Mouse (Mus musculus) G1E (cell line): ENCODE results near the gene Pdk1.

ENCODE experiments used
- CTCF ChIP-seq: IDR thresholded peaks from 2 replicates; pipeline ENCODE4 v1.5.1; 2012; ENCODE audit warnings: low read depth, low read length, inconsistent platforms, mixed read lengths
- GATA1 ChIP-seq: IDR thresholded peaks from 2 replicates; pipeline ENCODE4 v1.6.1; 2012; ENCODE audit warnings: borderline replicate concordance, low read length, inconsistent platforms, mixed read lengths
- GATA2 ChIP-seq: IDR thresholded peaks from 2 replicates; pipeline ENCODE4 v1.6.1; 2012; ENCODE audit warnings: low read depth, low read length, inconsistent platforms, borderline replicate concordance
- POLR2AphosphoS5 ChIP-seq: IDR thresholded peaks from 2 replicates; pipeline ENCODE4 v1.6.1; 2012; ENCODE audit warnings: low read depth, low read length, inconsistent platforms; ENCODE audit not compliant: insufficient replicate concordance
- TAL1 ChIP-seq: conservative IDR thresholded peaks from 2 replicates; pipeline ENCODE4 v1.6.1; 2012; ENCODE audit warnings: low read depth, low read length, inconsistent platforms, mixed read lengths

- TF ChIP-seq CTCF (no peak), POLR2AphosphoS5 (no peak), GATA2 (no peak), TAL1 (no peak), GATA1 (no peak)
Measured at GRCm38 (mm10) chr2:71844906-71845305, 28.1 kb upstream of the Pdk1 start.
